Mouse (Mus musculus): ENCODE data around the gene Arhgap9.

GRCm38 (mm10) chr10:127330212-127330611, 8.4 kb downstream of the Arhgap9 start:
- no peak for TF ChIP-seq GATA1 (IDR thresholded peaks at IDR 0.05; ENCODE audit: low read length)
- TF ChIP-seq TAL1 (IDR thresholded peaks at IDR 0.05; ENCODE audit: low read length): no peak

All from erythroblast, embryonic 14.5 days (primary cell).